Mouse (Mus musculus): ENCODE data around the gene Gm8926. TPM values are rescaled to one million over a fixed set of nuclear protein-coding genes. Genes with fewer than 3 reads are reported as not detected.
"Not testable (repeated sequence)": the region's sequence is repeated elsewhere in the genome, so short reads cannot be mapped to it uniquely, and the experiment has no call there.

The Gm8926 gene
- not detected in 2 replicates for polyA plus RNA-seq (2015; fragmentation: Nextera tagmentation; extraction: Ambion mirVana)

DNA sequence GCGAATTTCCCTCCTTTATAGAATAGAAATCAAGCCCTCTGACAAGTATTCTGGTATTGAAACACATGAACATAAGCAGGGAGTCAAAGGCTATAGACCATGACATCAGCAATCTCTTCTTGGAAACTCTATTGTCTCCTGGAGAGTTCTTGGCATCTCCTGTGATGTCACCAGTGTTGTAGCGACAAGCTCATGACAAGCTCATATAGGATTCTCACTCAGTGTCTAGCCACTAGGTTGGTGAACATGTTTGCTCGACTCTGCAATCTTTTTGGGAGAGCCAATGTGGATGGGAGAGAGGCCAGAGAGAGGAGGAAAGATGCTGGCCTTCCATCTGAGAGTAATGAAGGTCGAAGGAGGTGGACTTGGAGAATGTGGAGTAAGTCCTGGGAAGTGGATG lies at the start of gene Gm8926:
Gm8926 (plus strand) TSS at position 301 of the 400 bp plus-strand sequence.
- ATAC-seq; H3K4me2 ChIP-seq (ENCODE audit: low read depth, low read length); DNase-seq; H3K9ac ChIP-seq (replicated peaks); H3K4me3 ChIP-seq (ENCODE audit: low read depth, low read length); H3K9me3 ChIP-seq (ENCODE audit: low read length); H3K27me3 ChIP-seq (ENCODE audit: insufficient read depth, low read length); H3K4me1 ChIP-seq (ENCODE audit: insufficient read depth); H3K27ac ChIP-seq (ENCODE audit: low read depth); H3K36me3 ChIP-seq (replicated peaks; ENCODE audit: insufficient read depth, low read length): not testable (repeated sequence)
- WGBS (ENCODE audit: insufficient replicate concordance) = 57% methylated on average over 1 of the region's 4 CpGs

Other genes starting within 250 kb of the Gm8926 start
- gene Gm6460, start 175.6 kb upstream of the Gm8926 start, polyA plus RNA-seq (2015; fragmentation: Nextera tagmentation; extraction: Ambion mirVana) = not detected in 2 replicates
- gene Gm8922, start 88.6 kb upstream of the Gm8926 start, polyA plus RNA-seq (2015; fragmentation: Nextera tagmentation; extraction: Ambion mirVana) = not detected in 2 replicates
- gene Gm6465, start 75.0 kb downstream of the Gm8926 start, polyA plus RNA-seq (2015; fragmentation: Nextera tagmentation; extraction: Ambion mirVana) = not detected in 2 replicates
- not detected in 2 replicates for gene 4933402N22Rik, start 147.5 kb downstream of the Gm8926 start, polyA plus RNA-seq (2015; fragmentation: Nextera tagmentation; extraction: Ambion mirVana)

Measured in liver, postnatal 0 days (tissue).